Mouse (Mus musculus) monocyte, adult 2 months (primary cell): Measurements from ENCODE around the gene Abhd8.
"Not testable (repeated sequence)": the region's sequence is repeated elsewhere in the genome, so short reads cannot be mapped to it uniquely, and the experiment has no call there.

Experiments
- DNase-seq, 2 experiments: peaks; one replicate each; pipeline ENCODE4 v3.0.0; 2022; ENCODE audit warnings: low spot score in 2 of 2, low read depth in 1 of 2

Gene Abhd8

GRCm38 (mm10) chr8:71461152-71461840, 2.2 kb downstream of the Abhd8 start:
- DNase-seq, result no peak

GRCm38 (mm10) chr8:71460716-71461115, 2.7 kb downstream of the Abhd8 start:
- DNase-seq, result no peak

- no peak for DNase-seq
Measured at GRCm38 (mm10) chr8:71457659-71458270, 5.7 kb downstream of the Abhd8 start.

DNA sequence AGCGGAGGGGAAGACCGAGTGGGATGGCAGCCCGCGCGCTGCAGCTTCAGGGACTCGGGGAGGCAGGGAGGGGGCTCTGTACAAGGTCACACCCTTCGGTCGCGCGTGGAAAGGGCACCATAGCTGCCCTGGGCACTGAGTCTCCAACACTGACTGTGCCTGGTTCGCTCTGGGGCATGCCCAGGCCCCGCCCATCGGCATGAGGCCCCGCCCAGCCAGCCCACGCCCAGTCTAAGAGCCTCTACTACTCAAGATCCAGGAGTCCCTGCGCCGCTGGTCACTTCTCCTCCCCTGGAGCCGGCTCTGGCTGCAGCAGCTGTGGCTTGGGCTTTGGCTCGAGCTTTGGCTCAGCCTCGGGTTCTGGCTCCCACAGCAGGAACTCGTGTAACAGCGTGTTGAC, 6.5 kb downstream of the Abhd8 start:
- no peak for DNase-seq

GRCm38 (mm10) chr8:71454668-71455067, 8.8 kb downstream of the Abhd8 start:
- no peak for DNase-seq

GRCm38 (mm10) chr8:71452669-71453068, 10.8 kb downstream of the Abhd8 start:
- DNase-seq, result no peak

- no peak for DNase-seq
Measured at GRCm38 (mm10) chr8:71451777-71452176, 11.7 kb downstream of the Abhd8 start.

DNA sequence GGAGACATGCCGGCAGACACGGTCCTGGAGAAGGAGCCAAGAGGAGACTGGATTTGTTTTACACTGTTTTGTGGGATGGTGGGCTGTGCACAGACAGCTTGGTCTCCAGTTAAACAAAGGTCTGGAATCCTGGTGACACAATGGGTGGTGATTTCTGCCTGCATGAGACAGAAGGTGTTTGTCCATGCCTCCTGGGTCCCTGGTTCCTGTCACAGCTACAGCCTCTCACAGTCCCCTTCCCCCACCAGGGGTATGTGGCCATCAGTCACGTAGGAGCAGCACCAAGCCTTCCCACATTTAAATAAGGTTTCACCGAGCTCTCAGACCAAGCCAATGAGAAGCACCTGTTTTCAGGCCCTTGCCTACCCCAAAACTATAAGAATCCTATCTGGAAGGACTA, 12.1 kb downstream of the Abhd8 start:
- DNase-seq, result no peak

- no peak for DNase-seq
Measured at GRCm38 (mm10) chr8:71445096-71445495, 18.4 kb downstream of the Abhd8 start.

DNA sequence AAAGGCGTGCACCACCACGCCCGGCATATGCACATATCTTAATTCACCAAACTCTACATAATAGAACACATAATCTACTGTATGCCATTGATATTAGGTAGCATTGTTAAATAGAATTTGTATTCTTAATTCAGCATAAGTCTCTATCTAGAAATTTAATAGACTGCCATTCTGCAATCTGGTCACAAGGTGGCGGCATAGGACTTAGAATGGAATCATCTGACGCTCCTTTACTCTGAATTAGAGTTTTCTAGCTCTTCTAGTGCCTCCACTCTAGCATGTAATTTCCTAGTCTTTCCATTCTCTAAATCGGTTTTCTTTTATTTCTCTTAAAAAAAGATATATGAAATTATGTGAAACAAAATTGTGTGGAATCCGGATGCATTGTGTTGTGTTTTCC, 22.1 kb downstream of the Abhd8 start:
- no peak for DNase-seq

- DNase-seq, result no peak
Measured at GRCm38 (mm10) chr8:71437041-71437440, 26.4 kb downstream of the Abhd8 start.

- DNase-seq, result not testable (repeated sequence)
Measured at GRCm38 (mm10) chr8:71432935-71433334, 30.5 kb downstream of the Abhd8 start.

GRCm38 (mm10) chr8:71422121-71422520, 41.3 kb downstream of the Abhd8 start:
- DNase-seq, result no peak

GRCm38 (mm10) chr8:71411535-71412273, 51.8 kb downstream of the Abhd8 start:
- DNase-seq, result no peak

DNA sequence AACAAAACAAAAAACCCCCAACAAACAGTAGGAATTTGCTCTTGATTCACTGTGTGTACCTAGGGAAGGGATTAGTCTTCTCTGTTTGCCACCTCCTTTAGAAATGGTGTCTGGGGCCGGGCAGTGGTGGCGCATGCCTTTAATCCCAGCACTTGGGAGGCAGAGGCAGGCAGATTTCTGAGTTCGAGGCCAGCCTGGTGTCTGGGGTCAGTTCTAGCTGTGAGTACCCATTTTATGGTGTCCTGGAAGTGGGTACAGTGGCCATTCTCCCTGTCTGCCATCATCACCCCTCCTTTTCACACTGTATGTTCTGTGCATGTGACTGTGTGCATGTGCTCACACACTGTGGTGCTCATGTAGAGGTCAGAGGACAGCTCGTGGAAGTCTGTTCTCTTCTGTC, 55.2 kb downstream of the Abhd8 start:
- no peak for DNase-seq

GRCm38 (mm10) chr8:71407441-71407840, 56.0 kb downstream of the Abhd8 start:
- DNase-seq, result no peak
